Mouse (Mus musculus) T-helper 17 cell (primary cell): ENCODE measurements around the gene Rbfox3.

Experiments used
- in situ Hi-C, 2 experiments: fragments of 300-600 bp; cut with MboI, MseI; formaldehyde crosslinking; loops; 1 replicate in 1 of 2; 2 replicates in 1 of 2; pipeline ENCODE4 v1.15.1; 2025; ENCODE audit warnings: high pct_unique_total_duplicates in 2 of 2

Rbfox3 gene

DNA sequence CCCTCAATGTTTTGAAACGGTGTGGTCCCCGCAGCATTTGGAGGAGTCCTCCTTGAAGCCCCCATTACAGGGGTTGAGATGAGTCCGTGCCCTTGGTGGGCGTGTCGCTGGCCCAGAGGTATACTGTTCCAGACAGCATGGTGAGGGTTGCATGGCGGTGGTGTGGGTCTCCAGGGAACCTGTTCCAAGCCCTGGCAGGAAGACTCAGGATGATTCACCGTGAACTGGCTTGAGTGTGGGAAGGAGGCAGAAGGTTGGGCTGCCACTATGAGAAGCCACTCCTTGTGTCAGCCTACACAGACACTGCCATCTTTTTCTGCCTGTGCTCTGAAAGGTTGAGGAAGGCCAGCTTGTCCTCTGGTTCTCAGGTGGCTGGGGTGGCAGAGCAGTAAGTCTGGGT is 393.5 kb downstream of the Rbfox3 start:
- in situ Hi-C loops = no loop called here

DNA sequence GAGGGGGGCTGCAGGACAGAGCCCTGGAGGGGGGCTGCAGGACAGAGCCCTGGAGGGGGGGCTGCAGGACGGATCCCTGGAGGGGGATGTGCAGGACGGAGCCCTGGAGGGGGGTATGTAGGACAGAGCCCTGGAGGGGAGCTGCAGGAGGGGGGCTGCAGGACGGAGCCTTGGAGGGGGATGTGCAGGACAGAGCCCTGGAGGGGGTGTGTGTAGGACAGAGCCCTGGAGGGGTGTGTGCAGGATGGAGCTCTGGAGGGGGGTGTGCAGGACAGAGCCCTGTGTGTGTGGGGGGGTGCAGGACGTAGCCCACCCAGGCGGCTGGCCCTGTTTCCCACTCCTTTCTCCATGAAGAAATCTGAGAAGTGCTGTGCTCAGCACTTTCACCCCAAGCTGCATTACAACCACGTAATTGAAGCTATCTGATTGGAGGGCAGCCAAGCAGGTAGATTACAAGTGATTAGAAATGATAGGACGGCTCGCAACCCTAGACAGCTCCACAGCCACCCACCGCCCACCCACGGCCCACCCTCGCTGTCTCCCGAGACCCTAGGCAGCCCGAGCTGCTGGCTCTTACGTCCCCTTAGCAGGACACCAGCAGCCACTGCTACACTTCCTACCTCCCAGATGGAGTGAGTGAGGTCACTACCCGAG is 399.0 kb downstream of the Rbfox3 start:
- in situ Hi-C loops = no loop called here

- in situ Hi-C loops = no loop called here
These were observed 399.5 kb downstream of the Rbfox3 start for GRCm38 (mm10) chr11:118511851-118512250.

GRCm38 (mm10) chr11:118508341-118508740 is 403.1 kb downstream of the Rbfox3 start:
- in situ Hi-C loops = no loop called here

DNA sequence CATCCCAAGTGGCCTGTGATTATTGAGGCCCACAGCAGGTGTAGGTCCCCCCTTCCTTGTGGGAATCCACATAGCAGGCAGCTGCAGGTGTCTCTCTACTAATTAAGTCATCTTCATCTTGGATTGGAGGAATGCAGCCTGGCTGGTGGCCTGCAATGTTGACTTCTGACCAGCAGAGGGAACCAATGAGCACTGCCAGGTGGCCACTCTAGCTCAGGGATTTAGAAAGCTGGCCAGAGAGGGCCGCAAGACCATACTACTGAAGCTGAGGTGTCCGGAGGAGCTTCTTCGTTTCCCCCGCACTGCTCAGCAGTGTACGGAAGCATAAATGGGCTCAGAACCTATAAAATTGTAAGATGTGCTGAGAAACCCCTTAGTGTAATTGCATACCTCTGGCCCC is 403.5 kb downstream of the Rbfox3 start:
- in situ Hi-C loops = no loop called here

DNA sequence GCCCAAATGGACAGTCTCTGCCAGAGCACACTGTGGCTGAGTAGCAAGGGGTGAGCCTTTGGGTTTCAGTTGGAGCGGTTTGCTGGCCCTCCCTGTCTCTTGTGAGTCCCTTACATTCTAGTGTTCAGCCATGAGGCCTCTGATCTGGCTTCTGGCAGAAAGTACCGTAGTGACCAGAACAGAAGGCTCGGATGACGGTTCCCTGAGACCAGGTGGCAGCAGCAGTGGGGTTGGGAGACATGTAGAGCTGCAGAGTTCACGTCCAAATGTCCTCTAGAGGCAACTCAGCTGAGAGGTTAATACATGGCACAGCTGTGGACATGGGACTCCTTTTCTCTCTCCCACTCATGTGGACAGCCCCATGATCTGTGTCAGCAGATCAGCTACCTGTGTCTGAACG is 404.3 kb downstream of the Rbfox3 start:
- in situ Hi-C loops = no loop called here

DNA sequence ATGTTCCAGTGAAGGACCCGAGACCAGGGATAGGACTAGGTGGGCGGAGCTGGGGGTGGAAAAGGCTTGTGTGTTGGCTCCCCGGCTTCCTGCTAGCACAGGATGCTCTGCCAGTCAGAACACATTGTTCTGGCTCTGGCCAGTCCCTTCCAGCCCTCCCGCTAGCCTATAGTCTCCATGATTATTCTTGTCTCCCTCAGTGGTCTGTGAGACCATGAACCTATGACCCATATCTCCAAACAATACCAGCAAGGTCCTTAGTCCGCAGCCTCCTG is 407.3 kb downstream of the Rbfox3 start:
- in situ Hi-C loops = no loop called here

DNA sequence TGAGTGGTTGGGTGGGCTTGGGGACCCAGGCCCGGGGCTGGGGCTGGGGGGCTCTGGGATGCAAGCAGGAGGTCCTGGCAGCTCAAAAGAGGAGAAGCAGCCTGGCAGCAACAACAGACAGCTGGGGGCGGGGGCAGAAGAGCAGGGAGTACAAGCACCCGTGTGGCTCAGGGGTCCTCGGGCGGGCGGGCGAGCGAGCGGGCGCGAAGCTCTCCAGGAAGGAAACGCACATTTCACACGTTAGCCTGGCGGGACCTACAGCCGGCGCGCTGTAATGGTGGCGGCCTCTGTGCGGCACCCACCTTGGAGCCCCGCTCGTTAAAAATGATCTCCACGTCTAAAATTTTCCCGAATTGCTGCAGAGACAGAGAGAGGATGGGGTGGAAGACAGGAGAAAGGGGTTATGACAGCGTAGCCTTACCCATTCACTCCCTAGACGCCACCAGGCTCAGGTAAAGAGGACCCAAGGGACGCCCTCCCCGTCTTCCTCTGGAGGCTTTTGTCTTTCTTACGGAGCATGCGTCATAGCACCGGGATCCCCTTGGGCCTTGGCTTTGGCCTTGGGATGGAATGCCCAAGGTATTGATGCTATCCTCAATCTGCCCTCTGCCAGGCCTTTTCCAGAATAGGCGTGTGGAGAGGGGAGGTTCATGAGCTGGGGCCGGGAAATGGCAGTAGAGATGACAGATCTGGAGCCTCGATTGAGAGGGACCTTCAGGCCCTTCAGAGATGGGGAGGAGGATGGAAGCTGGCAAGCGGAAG is 407.8 kb downstream of the Rbfox3 start:
- in situ Hi-C loops = no loop called here

DNA sequence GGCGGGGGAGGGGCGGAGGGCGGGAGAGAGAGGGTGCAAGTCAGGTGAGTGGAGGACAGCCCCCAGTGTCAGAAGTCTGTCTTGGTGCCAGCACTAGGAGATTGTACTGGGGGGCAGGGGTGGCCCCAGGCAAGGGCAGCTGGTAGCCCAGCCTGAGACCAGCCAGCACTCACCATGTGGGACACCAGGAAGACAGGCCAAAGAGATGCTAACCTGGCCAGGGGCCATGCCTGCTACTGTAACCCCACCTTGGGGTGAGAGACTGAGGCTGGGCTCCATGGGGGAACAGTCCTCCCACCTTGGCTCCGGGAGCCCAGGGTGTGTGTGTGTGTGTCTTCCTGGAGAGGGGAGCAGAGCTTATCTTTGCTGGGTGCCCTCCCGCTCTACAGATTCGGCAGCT is 408.4 kb downstream of the Rbfox3 start:
- in situ Hi-C loops = no loop called here

DNA sequence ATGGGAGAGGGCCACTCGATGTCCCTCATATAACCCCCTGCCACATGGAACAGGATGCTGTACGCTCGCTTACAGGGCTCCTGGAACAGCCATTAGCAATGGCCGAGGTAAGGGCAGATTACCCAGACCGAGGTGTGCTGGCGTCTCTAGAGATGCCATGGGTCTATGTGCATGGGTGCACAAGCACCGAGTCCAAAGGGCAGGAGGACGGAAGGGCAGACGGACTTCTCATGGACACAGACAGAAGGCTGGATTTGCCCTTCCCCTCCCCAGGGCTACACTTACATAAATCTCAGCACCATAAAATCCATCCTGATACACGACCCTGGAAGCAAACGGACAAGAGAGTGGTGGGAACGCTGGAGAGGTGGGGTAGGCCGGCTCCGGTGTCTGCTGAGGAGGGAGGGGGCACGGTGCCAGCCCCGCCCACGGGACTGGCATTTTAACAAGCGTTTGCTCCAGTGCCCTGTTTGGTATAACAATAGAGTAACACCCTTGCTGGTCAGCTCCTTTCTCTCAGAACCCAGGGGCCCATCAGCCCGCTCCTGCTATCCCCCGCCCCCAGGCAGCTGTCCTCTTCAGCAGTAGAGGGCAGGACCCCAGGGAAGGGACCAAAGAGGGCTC is 415.2 kb downstream of the Rbfox3 start:
- in situ Hi-C loops = no loop called here

GRCm38 (mm10) chr11:118495065-118495464 is 416.3 kb downstream of the Rbfox3 start:
- in situ Hi-C loops = no loop called here

- in situ Hi-C loops = no loop called here
These were observed 417.2 kb downstream of the Rbfox3 start for GRCm38 (mm10) chr11:118494001-118494737.

- in situ Hi-C loops = no loop called here
These were observed 417.9 kb downstream of the Rbfox3 start for GRCm38 (mm10) chr11:118493458-118493857.

DNA sequence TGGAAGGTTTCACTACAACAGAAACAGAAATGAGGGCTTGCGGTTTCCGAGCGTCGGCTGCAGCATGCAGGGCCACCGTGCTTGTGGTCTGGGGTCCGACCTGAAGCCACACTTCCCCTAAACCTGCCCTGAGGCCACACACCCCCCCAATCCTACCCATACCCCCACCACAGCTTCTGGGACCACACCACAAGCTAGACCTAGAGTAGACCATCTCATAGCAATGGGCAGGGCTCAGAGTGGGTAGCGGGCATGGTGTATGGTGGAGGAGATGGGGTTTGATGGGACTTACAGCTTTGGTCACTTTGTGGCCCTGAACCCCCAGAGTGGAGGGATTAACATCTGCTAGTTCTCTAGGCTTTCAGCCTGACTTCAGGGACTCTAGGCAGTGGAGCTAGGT is 420.2 kb downstream of the Rbfox3 start:
- in situ Hi-C loops = no loop called here

GRCm38 (mm10) chr11:118490566-118491218 is 420.7 kb downstream of the Rbfox3 start:
- in situ Hi-C loops = no loop called here

DNA sequence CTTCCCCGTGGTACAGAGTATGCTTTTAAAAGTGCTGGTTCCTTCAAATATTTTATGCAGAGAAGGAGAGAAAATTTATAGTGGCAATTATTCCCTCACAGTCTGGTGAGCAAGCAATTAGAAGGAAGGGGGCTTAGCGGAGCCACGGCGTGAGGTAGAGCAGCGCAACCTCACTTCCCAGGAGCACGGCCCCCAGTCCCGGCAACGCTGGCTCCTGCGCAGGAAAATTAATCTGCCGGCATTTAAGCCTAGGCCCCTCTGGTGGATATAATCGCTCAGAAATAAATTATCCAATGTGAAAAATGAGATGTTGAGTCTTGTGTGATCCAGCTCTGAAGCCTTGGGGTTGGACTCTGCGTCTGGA is 422.5 kb downstream of the Rbfox3 start:
- in situ Hi-C loops = loop anchor here in 1 of 2 experiments (5.0 kb wide), 1 partner anchor 42 kb away; no protein-coding TSS in a partner anchor

- in situ Hi-C loops = loop anchor here in 1 of 2 experiments (5.0 kb wide), 1 partner anchor 41 kb away; no protein-coding TSS in a partner anchor
These were observed 423.0 kb downstream of the Rbfox3 start for GRCm38 (mm10) chr11:118488191-118488906.

GRCm38 (mm10) chr11:118486881-118487772 is 424.3 kb downstream of the Rbfox3 start:
- in situ Hi-C loops = loop anchor here in 1 of 2 experiments (5.0 kb wide), 1 partner anchor 40 kb away; no protein-coding TSS in a partner anchor

DNA sequence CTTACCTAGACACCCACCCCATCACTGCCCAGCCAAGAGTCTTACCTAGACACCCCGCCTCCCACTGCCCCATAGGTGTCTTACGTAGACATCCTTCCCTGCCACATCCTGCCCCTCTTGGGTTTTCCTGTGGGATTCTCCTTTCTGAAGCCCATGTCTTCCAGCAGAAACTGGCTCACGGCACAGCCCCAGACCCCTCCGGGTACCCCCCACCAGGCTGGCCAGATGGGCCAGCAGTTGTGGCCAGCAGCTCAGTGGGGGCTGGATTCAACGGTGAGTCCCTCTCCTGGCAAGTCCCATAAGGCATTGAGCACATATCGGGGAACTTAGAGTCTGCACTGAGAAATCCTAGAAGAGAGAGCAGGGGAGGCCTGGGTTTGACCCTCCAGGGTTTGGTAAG is 425.1 kb downstream of the Rbfox3 start:
- in situ Hi-C loops = loop anchor here in 1 of 2 experiments (5.0 kb wide), 1 partner anchor 39 kb away; no protein-coding TSS in a partner anchor

- in situ Hi-C loops = loop anchor here in 1 of 2 experiments (5.0 kb wide), 1 partner anchor 38 kb away; no protein-coding TSS in a partner anchor
These were observed 425.6 kb downstream of the Rbfox3 start for GRCm38 (mm10) chr11:118485780-118486179.
